Mouse (Mus musculus): ENCODE measurements at regions not wholly inside any gene's neighbourhood (a gene's known extent, or its start where the extent isn't known, plus 50 kb on each side); places are given as distances from the start of the nearest gene placed in this dataset.

- Histone ChIP-seq H3K4me3 (ENCODE audit: control insufficient read depth in 1 of 2, insufficient read depth in 1 of 2, low read depth in 2 of 2, low read length in 2 of 2) (no peak overlapping the region), H3K27me3 (ENCODE audit: control insufficient read depth in 1 of 2, insufficient read depth in 2 of 2, low read length in 2 of 2) (no peaks in the 10 kb centered on the region)
These were observed 226.5 kb downstream of the Mpdz start for GRCm38 (mm10) chr4:81216123-81216522.

GRCm38 (mm10) chr4:81217979-81218378, 224.6 kb downstream of the Mpdz start:
- Histone ChIP-seq H3K4me3 (ENCODE audit: control insufficient read depth in 1 of 2, insufficient read depth in 1 of 2, low read depth in 2 of 2, low read length in 2 of 2) (no peak overlapping the region), H3K27ac (ENCODE audit: control insufficient read depth, low read depth, low read length) (no peak overlapping the region), H3K27me3 (ENCODE audit: control insufficient read depth in 1 of 2, insufficient read depth in 2 of 2, low read length in 2 of 2) (no peaks in the 10 kb centered on the region), H3K36me3 (ENCODE audit: control insufficient read depth in 1 of 2, insufficient read depth in 2 of 2, low read length in 2 of 2) (no peaks in the 10 kb centered on the region), H3K4me1 (ENCODE audit: control insufficient read depth in 1 of 2, insufficient read depth in 2 of 2, low read length in 2 of 2) (no peaks in the 10 kb centered on the region), H3K79me2 (ENCODE audit: control insufficient read depth, insufficient read depth, low read length, poor library complexity) (no peaks in the 10 kb centered on the region), H3K9me3 (replicated peaks; ENCODE audit: insufficient read depth, low read length) (no peaks in the 10 kb centered on the region), H3K9ac (ENCODE audit: control insufficient read depth, low read depth, low read length, poor library complexity, severe bottlenecking) (no peak overlapping the region)
- no peak for DNase-seq (ENCODE audit: low read depth, low spot score)
- no peak for TF ChIP-seq MAFK (IDR thresholded peaks at IDR 0.05; ENCODE audit: borderline replicate concordance, low read depth, low read length)
- TF ChIP-seq GATA1 (IDR thresholded peaks at IDR 0.05; ENCODE audit: low read depth, low read length): no peak
- TF ChIP-seq USF1 (IDR thresholded peaks at IDR 0.05; ENCODE audit: low read depth, low read length): no peak
- TF ChIP-seq ELF1 (IDR thresholded peaks at IDR 0.05; ENCODE audit: low read depth, low read length): no peak
- no peak for TF ChIP-seq ZMIZ1 (IDR thresholded peaks at IDR 0.05; ENCODE audit: low read depth, low read length)
- TF ChIP-seq SMC3 (IDR thresholded peaks at IDR 0.05; ENCODE audit: low read depth, low read length): no peak
- no peak for TF ChIP-seq MAZ (IDR thresholded peaks at IDR 0.05; ENCODE audit: low read depth, low read length)
- TF ChIP-seq RAD21 (IDR thresholded peaks at IDR 0.05; ENCODE audit: low read depth, low read length): no peak
- TF ChIP-seq ZC3H11A (IDR thresholded peaks at IDR 0.05; ENCODE audit: low read depth, low read length): no peak
- no peak for TF ChIP-seq SIN3A (IDR thresholded peaks at IDR 0.05; ENCODE audit: low read length)
- no peak for TF ChIP-seq NELFE (IDR thresholded peaks at IDR 0.05; ENCODE audit: low read depth, low read length)
- no peak for TF ChIP-seq GABPA (IDR thresholded peaks at IDR 0.05; ENCODE audit: low read depth, low read length)
- no peak for TF ChIP-seq POLR2A (IDR thresholded peaks at IDR 0.05; ENCODE audit: control insufficient read depth in 1 of 2, insufficient read depth in 1 of 2, low read depth in 1 of 2, low read length in 2 of 2, poor library complexity in 1 of 2)
- TF ChIP-seq ZKSCAN1 (IDR thresholded peaks at IDR 0.05; ENCODE audit: low read depth, low read length): no peak

More at GRCm38 (mm10) chr4:81216123-81216522, 226.5 kb downstream of the Mpdz start:
- H3K9ac ChIP-seq (ENCODE audit: control insufficient read depth, low read depth, low read length, poor library complexity, severe bottlenecking): no peak overlapping the region
- H3K4me1 ChIP-seq (ENCODE audit: control insufficient read depth in 1 of 2, insufficient read depth in 2 of 2, low read length in 2 of 2): no peaks in the 10 kb centered on the region
- TF ChIP-seq TAL1 (IDR thresholded peaks at IDR 0.05; ENCODE audit: low read length) (no peak), RCOR1 (IDR thresholded peaks at IDR 0.05; ENCODE audit: low read depth, low read length) (no peak), POLR2A (IDR thresholded peaks at IDR 0.05; ENCODE audit: control insufficient read depth in 1 of 2, insufficient read depth in 1 of 2, low read depth in 1 of 2, low read length in 2 of 2, poor library complexity in 1 of 2) (no peak), ELF1 (IDR thresholded peaks at IDR 0.05; ENCODE audit: low read depth, low read length) (no peak), MXI1 (IDR thresholded peaks at IDR 0.05; ENCODE audit: low read depth, low read length) (no peak), MEF2A (IDR thresholded peaks at IDR 0.05; ENCODE audit: extremely low read depth, insufficient replicate concordance, low read depth, low read length, poor library complexity, severe bottlenecking) (no peak), TCF12 (IDR thresholded peaks at IDR 0.05; ENCODE audit: low read depth, low read length) (no peak), CTCF (IDR thresholded peaks at IDR 0.05 in 2 of 3, conservative IDR thresholded peaks at IDR 0.05 in 1 of 3; ENCODE audit: control insufficient read depth in 1 of 3, insufficient read depth in 1 of 3, low read depth in 2 of 3, low read length in 3 of 3, poor library complexity in 1 of 3, severe bottlenecking in 1 of 3) (no peak), JUND (IDR thresholded peaks at IDR 0.05; ENCODE audit: low read depth, low read length) (no peak), CHD1 (IDR thresholded peaks at IDR 0.05; ENCODE audit: low read depth, low read length) (no peak), MYC (IDR thresholded peaks at IDR 0.05; ENCODE audit: low read depth, low read length) (no peak), GATA1 (IDR thresholded peaks at IDR 0.05; ENCODE audit: low read depth, low read length) (no peak), ZKSCAN1 (IDR thresholded peaks at IDR 0.05; ENCODE audit: low read depth, low read length) (no peak), NRF1 (IDR thresholded peaks at IDR 0.05; ENCODE audit: insufficient read depth, low read depth, low read length, poor library complexity, severe bottlenecking) (no peak), EP300 (IDR thresholded peaks at IDR 0.05; ENCODE audit: low read depth in 1 of 2, low read length in 2 of 2) (no peak)
- H3K9me3 ChIP-seq (replicated peaks; ENCODE audit: insufficient read depth, low read length): no peaks in the 10 kb centered on the region
- DNase-seq (ENCODE audit: low read depth, low spot score): no peak
- H3K79me2 ChIP-seq (ENCODE audit: control insufficient read depth, insufficient read depth, low read length, poor library complexity): no peaks in the 10 kb centered on the region
- no peaks in the 10 kb centered on the region for H3K36me3 ChIP-seq (ENCODE audit: control insufficient read depth in 1 of 2, insufficient read depth in 2 of 2, low read length in 2 of 2)
- no peak overlapping the region for H3K27ac ChIP-seq (ENCODE audit: control insufficient read depth, low read depth, low read length)

Data from MEL (cell line).